Mouse (Mus musculus) bone marrow macrophage, adult 2 months (primary cell): ENCODE results near the gene Gprc5d. TPM values are rescaled to one million over a fixed set of nuclear protein-coding genes. Genes with fewer than 3 reads are reported as not detected.
A peak's percentile ranks its signal among the peaks of the same experiment; 100 is the strongest.

ENCODE experiments used
- H3K27ac ChIP-seq: 2 replicates; pipeline ENCODE4 v1.5.1; 2012; ENCODE audit warnings: low read depth, low read length; ENCODE audit not compliant: insufficient read depth
- H3K4me1 ChIP-seq: 2 replicates; pipeline ENCODE4 v1.6.1; 2012; ENCODE audit warnings: low read length; ENCODE audit not compliant: control insufficient read depth, insufficient read depth
- H3K4me3 ChIP-seq: 2 replicates; pipeline ENCODE4 v1.5.1; 2012; ENCODE audit warnings: mild to moderate bottlenecking, low read length, moderate library complexity; ENCODE audit not compliant: insufficient read depth
- CTCF ChIP-seq: IDR thresholded peaks from 2 replicates; pipeline ENCODE4 v1.5.1; 2012; ENCODE audit warnings: low read depth, mild to moderate bottlenecking, low read length, moderate library complexity
- POLR2A ChIP-seq: IDR thresholded peaks from 2 replicates; pipeline ENCODE4 v1.6.1; 2012; ENCODE audit warnings: mild to moderate bottlenecking, low read depth, low read length, borderline replicate concordance
- polyA plus RNA-seq: library from polyadenylated mRNA; stranded (reverse); fragments of >200 nt; gene quantifications from 2 replicates; pipeline ENCODE4 v1.2.4, GENCODE M21; 2012; ENCODE audit not compliant: missing spikeins, insufficient read depth, insufficient read length

Gprc5d gene
- polyA plus RNA-seq, 1 experiment = not detected

DNA sequence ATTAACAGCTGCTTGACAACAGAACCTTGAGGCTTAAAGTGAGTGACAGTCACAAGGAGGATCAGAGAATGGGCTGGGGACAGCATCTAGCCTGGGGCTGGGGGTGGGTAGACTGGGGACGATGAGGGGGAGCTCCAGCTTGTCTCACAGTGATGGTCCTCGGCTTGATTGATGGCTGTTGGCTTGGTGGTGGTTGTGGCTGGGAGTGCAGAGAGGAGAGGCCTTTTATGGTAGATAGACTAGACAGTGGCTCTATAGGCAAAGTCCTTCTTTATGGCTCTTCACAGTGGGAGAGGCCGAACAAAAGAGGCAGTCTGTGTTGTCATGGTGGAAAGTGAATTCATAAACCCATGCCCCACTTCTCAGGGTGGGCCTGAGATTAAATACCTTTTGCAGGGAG lies 41.9 kb downstream of the Gprc5d start:
- TF ChIP-seq POLR2A = no peak
- no peak for TF ChIP-seq CTCF
- Histone ChIP-seq H3K4me1 (no peaks in the 10 kb centered on the region), H3K4me3 (no peak overlapping the region), H3K27ac (no peak overlapping the region)

DNA sequence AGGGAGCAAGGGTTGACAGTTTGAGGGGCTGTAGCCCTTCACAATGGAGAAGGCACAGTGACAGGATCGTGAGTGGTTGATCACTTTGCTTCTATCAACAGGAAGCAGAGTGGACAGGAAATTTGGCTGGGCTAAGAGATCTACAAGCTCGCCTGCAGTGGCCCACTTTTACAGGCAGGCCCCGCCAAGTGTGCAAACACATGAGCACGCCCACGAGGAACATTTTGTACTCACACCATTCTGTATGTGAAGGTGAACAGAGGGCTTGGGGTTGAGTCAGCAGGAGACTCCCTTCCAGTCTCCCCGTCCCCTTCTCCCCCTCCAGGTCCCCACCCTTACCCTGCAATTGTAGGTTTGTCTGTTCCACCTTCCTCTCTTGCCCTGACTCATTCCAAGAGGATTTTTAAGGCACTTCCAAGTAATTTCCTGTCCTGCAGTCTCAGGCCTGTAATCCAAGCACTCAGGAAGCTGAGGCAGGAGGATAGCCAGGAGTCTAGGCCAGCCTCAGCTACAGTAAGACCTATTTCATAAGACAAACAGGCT lies 43.6 kb downstream of the Gprc5d start:
- Histone ChIP-seq H3K4me3 (no peak overlapping the region), H3K4me1 (no peaks in the 10 kb centered on the region), H3K27ac (no peak overlapping the region)
- TF ChIP-seq POLR2A (no peak), CTCF (no peak)

DNA sequence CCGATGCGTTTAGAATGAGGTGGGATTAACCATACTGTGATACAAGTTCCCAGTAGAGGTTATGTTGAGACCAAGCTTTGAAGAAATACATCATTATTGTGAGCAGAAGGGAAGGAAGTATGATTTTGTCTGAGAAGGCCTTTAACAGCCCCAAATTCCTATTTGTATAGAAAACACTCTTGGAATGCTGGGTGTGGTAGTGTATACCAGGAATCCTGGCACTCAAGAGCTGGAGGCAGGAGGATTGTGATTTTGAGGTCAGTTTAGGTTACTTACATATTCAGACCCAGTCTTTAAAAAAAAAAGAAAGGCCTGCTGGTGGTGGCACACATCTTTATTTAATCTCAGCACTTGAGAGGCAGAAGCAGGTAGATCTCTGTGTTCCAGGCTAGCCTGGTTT lies 47.7 kb downstream of the Gprc5d start:
- Histone ChIP-seq H3K4me3 (no peak overlapping the region), H3K4me1 (0 out of 2 replicates have a peak, but pooled peaks cover 2% of the 10 kb centered on the region), H3K27ac (no peak overlapping the region)
- TF ChIP-seq CTCF = no peak

DNA sequence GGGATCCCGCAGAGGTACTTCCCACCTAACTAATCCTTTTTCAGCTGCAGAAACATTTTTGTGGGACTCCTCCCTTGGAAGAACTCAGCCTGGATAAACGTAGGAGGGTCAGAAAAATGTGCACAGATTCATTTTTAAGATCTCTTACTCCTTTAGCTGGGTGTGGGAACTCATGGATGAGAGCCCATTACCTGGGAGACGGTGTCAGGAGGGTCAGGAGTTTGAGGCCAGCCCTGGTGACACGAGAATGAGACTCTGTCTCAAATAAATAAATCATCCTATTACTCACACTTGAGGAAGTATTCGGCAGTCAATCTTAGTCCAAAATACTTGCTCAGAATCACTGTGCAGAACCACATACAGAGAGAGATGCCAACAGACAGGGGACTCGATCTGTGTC lies 48.2 kb downstream of the Gprc5d start:
- no peak overlapping the region for H3K4me3 ChIP-seq

DNA sequence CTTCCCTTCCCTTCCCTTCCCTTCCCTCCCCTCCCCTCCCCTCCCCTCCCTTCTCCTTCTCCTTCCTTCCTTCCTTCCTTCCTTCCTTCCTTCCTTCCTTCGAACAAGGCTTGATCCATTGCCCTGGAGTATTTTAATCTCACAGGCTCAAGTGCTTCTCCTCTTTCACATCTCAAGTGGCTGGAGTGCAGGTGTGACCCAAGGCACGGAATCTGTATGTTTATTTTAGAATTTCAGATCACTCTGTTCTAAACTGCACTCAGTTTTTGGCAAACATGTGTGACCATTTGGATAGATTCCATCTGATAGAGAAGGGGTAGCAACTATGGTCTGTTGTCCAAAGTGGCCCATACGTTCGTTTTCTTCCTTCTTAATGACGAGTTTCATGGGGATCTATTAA lies 49.9 kb downstream of the Gprc5d start:
- Histone ChIP-seq H3K27ac (no peak overlapping the region), H3K4me3 (no peak overlapping the region), H3K4me1 (0 out of 2 replicates have a peak, but pooled peaks cover 2% of the 10 kb centered on the region)
- TF ChIP-seq POLR2A (no peak), CTCF (no peak)

More for the DNA sequence above, 48.2 kb downstream of the Gprc5d start:
- TF ChIP-seq CTCF = no peak
- TF ChIP-seq POLR2A = no peak
- Histone ChIP-seq H3K27ac (no peak overlapping the region), H3K4me1 (0 out of 2 replicates have a peak, but pooled peaks cover 2% of the 10 kb centered on the region)

DNA sequence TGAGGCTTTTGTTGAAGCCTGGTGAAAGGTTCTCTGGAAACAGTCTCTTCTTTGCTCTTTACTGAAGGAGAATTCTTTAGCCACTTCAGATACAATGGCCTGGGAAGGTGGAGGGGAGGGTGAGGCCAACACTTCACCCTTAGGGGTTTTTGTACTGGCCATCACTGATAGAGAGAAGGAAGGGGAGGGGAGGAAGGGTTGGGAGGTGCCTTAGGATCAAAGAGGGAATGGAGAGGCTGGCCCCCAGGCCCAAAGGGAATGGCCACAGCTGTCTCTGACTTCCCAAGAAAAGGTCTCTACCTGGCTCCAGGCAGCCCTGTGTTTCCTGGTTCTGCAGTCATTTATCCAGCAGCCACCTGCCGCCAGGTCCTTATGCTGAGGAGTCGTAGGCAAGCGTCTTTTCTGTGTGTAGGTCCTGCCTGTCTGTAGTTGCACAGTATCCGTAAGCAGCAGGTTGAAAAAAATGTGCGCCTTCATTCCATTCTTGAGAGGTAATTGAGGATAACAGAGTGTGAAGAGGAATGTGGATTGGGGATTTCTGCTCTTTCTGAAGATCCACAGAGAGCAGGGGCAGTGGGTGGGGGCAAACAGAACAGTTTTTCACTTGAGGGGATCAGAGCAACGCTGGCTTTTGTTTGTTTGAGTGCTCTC lies 51.2 kb downstream of the Gprc5d start:
- H3K4me3 ChIP-seq = no peak overlapping the region
- H3K4me1 ChIP-seq = 0 out of 2 replicates have a peak, but pooled peaks cover 2% of the 10 kb centered on the region
- no peak for TF ChIP-seq CTCF
- no peak for TF ChIP-seq POLR2A
- no peak overlapping the region for H3K27ac ChIP-seq

DNA sequence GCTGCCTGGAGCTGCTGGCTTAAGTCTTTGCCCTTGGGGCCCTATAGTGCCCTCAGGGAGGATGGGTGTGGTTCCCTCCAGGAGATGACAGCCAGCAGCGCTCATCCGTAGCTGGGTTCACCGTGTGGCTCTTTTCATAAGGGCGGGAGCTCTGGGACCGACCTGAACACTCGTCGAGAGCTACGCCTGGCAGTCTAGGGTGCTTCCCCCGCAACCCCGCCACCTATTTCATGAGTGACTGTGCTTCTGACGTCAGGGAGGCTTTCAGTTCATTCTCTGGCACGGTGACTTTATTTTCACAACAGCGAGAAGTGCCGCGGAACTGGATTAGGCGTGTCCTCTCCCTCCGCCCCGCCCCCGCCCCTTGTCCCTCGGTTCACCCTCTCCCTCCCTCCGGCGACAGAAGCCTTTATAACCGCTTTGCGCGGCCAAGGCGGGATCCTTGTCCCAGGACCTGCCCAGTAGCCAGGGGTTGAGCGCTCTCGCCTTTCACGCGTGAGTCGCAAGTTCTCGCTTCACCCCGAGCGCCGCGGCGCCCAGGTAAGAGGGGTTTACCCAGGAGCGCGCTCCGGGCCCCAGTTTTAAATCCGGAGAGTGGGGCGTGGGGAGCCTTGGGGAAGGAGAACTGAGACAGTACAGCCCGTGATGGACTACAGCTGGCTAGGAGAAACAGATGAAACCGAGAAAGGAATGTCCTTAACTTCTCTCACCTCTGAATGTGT lies 52.7 kb downstream of the Gprc5d start, which contains the start of gene Gprc5a:
Gprc5a (plus strand) TSS at position 416 of the 722 bp plus-strand sequence.
- Histone ChIP-seq H3K4me1 (0 out of 2 replicates have a peak, but pooled peaks cover 2% of the 10 kb centered on the region), H3K4me3 (peak within 1 kb of the TSS; percentile 62), H3K27ac (no peak within 1 kb of the TSS)
- TF ChIP-seq CTCF = no peak

DNA sequence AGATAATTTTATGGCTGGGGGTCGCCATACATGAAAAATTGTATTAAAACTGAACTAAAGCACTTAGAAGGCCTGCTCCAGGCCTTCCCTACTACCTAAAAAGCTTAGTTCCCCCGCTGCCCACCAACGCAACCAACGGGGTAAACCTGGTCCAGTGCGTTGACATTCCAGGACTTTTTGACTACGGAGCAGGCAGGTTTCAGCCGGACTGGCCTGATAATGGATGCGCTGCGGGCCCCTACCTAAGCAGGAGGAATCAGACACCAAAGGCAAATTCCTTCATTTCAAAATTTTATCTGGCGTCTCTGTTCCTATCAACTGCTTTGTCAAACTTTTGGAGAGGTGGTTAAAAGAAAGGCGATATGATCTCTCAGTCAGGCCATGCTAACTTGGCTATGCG lies 53.5 kb downstream of the Gprc5d start:
- Histone ChIP-seq H3K4me3 (no peak overlapping the region), H3K4me1 (0 out of 2 replicates have a peak, but pooled peaks cover 2% of the 10 kb centered on the region), H3K27ac (no peak overlapping the region)
- TF ChIP-seq CTCF (no peak), POLR2A (no peak)

DNA sequence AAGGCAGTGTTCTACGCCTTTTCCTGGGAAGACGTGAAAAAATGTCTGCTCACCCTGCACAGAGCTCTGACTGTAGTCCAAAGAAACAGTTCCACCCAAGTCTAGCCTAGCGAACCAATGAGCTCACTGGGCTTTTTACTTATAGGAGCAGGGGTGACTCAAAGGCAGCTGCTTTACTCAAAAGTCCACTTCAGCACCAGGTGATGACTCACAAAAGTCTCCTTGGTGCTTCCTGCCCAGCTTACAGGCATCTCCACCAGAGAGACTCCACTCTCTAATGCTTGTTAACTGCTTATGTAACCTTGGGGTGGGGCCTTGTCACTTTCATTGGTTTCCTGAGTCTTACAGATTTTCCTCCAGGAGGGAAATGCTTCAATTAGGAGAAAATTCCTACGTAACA lies 57.4 kb downstream of the Gprc5d start:
- TF ChIP-seq POLR2A = no peak
- no peak for TF ChIP-seq CTCF
- Histone ChIP-seq H3K4me3 (no peak overlapping the region), H3K27ac (no peak overlapping the region)

More for the DNA sequence above, 57.4 kb downstream of the Gprc5d start:
- H3K4me1 ChIP-seq = peaks cover 2% of the 10 kb centered on the region; the same call in 1 of the 2 replicates

Other genes with a start within 250 kb of the Gprc5d start
- 6.6 and 7.3 TPM in 2 replicates for gene Gpr19, start 219.7 kb downstream of the Gprc5d start, polyA plus RNA-seq
- gene Cdkn1b, start 197.9 kb downstream of the Gprc5d start, polyA plus RNA-seq = 84.8 and 88.6 TPM in 2 replicates
- 0.29 and 0.36 TPM in 2 replicates for gene Apold1, start 136.6 kb downstream of the Gprc5d start, polyA plus RNA-seq
- gene Ddx47, start 106.7 kb downstream of the Gprc5d start, polyA plus RNA-seq = 70.4 and 73.4 TPM in 2 replicates
- not detected in 2 replicates for gene Gprc5a, start 52.6 kb downstream of the Gprc5d start, polyA plus RNA-seq
- 5.7 and 6.7 TPM in 2 replicates for gene Fam234b, start 79.7 kb upstream of the Gprc5d start, polyA plus RNA-seq
- 27.4 and 28.7 TPM in 2 replicates for gene Hebp1, start 79.7 kb upstream of the Gprc5d start, polyA plus RNA-seq
- 1.2 TPM in 1 of 2 replicates, not detected in the other for gene Gsg1, start 136.1 kb upstream of the Gprc5d start, polyA plus RNA-seq
- not detected in 2 replicates for gene Pbp2, start 192.1 kb upstream of the Gprc5d start, polyA plus RNA-seq
- gene Emp1, start 244.3 kb upstream of the Gprc5d start, polyA plus RNA-seq = 162 and 173 TPM in 2 replicates